Mouse (Mus musculus) left cerebral cortex, adult 8-10 months (tissue): ENCODE results near the gene Fshb. TPM values are rescaled to one million over a fixed set of nuclear protein-coding genes. Genes with fewer than 3 reads are reported as not detected.
A peak's percentile ranks its signal among the peaks of the same experiment; 100 is the strongest.

ENCODE experiments used
- DNase-seq, 2 experiments: peaks; one replicate each; pipeline ENCODE4 v3.0.0; 2022; ENCODE audit warnings: low spot score in 2 of 2
- total RNA-seq, 4 experiments: library from RNA; stranded (reverse); gene quantifications; 2 replicates each; pipeline ENCODE4 v1.2.4; 2022

Fshb gene
- total RNA-seq: not detected

DNA sequence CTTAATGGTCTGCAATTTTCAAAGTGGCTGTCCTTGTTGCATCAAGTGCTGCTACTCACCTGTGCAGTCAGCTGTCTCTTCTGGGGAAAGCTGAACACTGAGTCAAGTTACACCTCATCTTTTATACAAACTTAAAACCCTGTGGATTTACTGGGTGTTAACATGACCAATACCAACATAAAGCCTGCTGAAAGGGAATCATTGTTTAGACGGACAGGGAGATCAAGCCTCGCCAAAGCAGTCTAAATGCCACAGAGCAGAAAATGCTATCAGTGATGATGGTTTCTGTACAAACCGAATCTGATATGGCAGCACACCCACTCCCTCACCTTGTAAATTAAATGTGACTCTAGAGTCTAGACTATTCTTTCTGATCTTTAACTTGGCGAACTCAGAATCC lies at the start of gene Fshb:
Gene Fshb (minus strand): TSS at position 101 of the 400 bp plus-strand sequence.
- no peak for DNase-seq

DNA sequence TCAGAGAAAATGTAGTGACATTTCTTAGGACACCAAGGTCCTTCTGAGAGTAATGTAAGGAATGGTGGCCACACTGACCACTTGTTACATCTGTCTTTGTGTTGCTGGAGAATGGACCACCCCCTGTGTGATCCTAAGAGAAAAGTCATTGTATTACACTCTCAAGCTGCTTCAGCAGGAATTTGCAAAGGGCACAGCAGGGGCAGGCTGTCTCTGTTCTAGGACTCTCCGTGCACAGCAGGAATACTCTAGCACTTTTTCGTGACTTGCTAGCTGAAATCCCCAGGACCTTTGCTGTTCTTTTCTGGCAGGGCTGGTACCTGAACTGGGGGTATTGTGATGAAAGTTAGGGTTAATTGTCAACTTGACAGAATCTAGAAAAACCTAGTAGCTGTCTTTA lies 24.8 kb upstream of the Fshb start:
- no peak for DNase-seq

GRCm38 (mm10) chr2:107083071-107083885 lies 23.8 kb upstream of the Fshb start:
- DNase-seq: no peak

GRCm38 (mm10) chr2:107063260-107063659 lies 3.8 kb upstream of the Fshb start:
- DNase-seq: no peak

- peak in 1 of 2 experiments; percentile 28 for DNase-seq
These were observed 13.5 kb downstream of the Fshb start for GRCm38 (mm10) chr2:107045955-107046354.

DNA sequence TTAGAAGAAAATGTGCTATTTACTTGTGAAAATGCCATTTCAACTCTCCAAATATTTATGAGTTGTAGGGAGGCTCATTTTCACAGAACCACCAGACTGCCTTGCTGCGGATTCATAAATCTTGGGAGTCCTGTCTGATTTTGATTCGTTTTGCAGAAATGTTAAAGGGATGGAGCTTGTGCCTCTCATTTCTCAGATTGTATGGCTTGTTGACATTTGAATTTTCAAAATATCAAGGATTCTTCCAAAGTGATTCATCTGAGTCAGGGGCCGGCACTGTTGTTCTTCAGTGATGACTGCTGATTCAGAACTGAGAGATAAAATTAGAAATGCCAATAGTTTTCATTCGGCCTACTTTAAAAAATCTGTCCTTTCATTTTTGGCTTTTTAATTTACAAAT lies 18.6 kb downstream of the Fshb start:
- DNase-seq: no peak

DNA sequence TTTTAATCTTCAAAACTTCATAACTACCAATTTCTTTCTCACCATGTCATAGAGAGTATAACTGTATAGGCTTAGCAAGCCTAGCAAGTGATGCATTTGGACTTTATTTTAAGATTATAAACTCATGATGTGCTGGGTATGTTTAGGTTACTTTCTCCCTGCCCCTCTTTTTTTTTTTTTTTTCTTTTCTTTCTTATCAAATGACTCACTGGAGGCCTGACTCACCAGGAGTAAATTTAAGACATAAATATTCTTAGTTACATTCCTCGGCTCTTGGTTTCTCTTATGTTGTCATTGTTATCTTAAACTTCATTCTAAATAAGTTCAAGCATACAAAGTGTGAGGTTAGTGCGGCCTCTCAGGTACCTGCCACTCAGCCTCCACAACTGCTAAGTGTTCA lies 23.5 kb downstream of the Fshb start:
- DNase-seq: no peak

GRCm38 (mm10) chr2:107024694-107025093 lies 34.8 kb downstream of the Fshb start:
- DNase-seq: no peak

DNA sequence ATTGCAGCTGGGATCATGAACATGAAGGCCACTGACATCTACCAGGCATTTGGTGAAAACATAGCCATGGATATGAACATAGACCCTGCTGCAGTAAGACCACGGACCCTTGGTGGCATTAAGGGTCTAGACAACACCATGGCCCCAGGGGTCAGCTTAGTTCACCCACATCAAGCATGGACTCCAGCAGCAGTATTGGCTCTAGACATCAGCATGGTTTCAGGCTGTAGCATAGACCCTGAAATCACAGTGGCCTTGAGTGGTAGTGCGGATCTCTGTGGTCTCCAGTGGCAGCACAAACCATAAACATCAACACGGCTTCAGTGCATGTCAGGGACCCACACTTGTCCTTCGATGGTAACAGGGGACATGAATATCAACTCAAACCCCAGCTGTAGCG lies 36.7 kb downstream of the Fshb start:
- no peak for DNase-seq

GRCm38 (mm10) chr2:107019331-107019730 lies 40.1 kb downstream of the Fshb start:
- no peak for DNase-seq

GRCm38 (mm10) chr2:107013161-107013560 lies 46.3 kb downstream of the Fshb start:
- DNase-seq: no peak

- no peak for DNase-seq
These were observed 47.1 kb downstream of the Fshb start for GRCm38 (mm10) chr2:107012318-107012717.

DNA sequence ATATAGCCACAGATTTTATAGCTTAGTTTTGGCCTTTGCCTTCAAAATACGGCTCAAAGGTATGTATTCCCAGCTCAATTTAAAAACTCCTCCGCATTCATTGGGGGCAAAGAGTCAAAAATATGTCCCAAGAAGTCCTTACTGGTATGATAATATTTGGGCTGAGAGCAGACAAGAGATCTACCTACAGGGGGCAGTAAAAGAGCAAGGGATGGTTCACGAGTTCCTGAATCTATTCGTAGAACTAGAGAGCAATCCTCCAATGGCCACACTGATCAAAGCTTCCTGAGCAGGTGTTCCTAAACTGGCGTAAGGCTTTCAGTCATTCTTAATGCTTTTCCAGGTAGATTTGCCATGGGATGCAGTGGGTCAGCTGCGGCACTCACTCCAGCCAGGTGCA lies 49.3 kb downstream of the Fshb start:
- DNase-seq: no peak

DNA sequence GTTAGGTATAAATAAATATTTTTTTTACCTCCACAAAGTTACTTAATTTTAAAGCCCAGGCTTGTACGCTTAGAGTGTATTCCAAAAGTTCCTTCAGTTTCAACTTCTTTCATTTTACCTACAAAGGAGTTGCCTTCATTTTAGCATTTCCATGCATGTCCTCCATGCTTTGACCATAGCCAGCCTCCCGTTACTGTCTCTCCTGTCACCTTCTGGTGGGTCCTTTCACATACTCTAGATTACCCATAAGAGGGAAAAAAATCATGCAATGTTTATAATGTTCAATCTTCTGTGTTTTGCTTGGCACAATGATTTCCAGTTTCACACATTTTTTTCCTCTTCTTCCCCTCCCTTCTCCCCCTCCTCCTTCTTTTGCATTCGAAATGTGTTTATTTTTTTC lies 53.1 kb downstream of the Fshb start:
- no peak for DNase-seq

Other genes with a start within 250 kb of the Fshb start
- 10 to 100 TPM; 39.6 to 42.3 (median 40.3) TPM for gene Arl14ep, start 85.2 kb downstream of the Fshb start, total RNA-seq
- gene Kcna4, start 231.0 kb upstream of the Fshb start, total RNA-seq: 10 to 100 TPM; 41.9 to 58.6 (median 52.6) TPM